Comparison of ENCODE assay signal across 13 mouse cellular contexts in the genomic region with DNA sequence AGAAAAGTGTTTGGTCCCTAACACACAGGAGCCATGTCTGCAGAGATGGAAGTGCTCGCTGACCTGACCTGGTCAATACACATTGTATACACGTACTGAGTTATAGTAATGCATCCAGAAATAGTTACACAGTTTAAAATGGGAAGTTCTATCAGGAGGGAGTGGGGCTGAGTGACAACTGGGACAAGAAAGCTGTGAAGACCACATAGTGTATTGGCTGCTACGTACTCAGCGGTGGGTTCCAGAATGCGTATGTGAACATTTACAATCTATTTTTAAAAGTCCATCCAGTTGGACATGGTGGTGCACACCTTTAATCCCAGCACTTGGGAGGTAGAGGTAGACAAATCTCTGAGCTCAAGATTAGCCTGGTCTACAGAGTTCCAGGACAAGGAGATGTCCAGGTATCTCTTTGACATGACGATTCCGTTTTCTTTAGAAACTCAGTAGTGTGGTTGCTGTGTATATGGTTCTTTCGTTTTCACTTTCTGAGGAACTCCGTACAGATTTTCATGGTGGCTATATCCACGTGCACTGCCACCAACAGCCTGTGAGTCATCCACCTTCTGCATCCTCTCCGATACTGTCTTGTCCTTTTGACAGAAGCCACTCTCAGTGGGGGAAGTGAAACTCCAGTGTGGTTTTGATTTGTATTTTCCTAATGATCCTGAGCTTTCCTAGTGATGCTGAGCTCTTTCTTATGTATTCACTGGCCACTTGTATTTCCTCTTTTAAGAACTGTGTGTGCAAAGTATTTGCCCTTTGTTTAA.
DNase-seq lines count a peak whose midpoint lies in the region; ATAC-seq lines count a peak whose summit lies in the region.
"Had no signal": no experiment of that assay in that cellular context is flagged by ENCODE, and none has a peak within 500 bp of the region (broad histone marks: within the 10 kb centered on the region; RNA-seq: fewer than 3 reads in every experiment).

No protein-coding gene starts in this region.

- DNase-seq in frontal cortex, adult 2 months (ENCODE audit: extremely low spot score in 1 of 2, low spot score in 1 of 2), result no peak
- DNase-seq in A20 (ENCODE audit: low read depth, low spot score), result peak; percentile 71
- peak; percentile 77 for DNase-seq in induced T-regulatory cell, adult 2 months (ENCODE audit: low read depth)
- no peak for DNase-seq in urinary bladder, postnatal 10 days (ENCODE audit: low spot score)
- no peak for DNase-seq in left cerebral cortex, postnatal 25 days (ENCODE audit: low spot score in 2 of 2)
- DNase-seq: cerebellum, postnatal 36 days had no signal

- ATAC-seq in frontal cortex, adult (ENCODE audit: low TSS enrichment), result peak; percentile 55
- peak; percentile 96 for ATAC-seq in megakaryocyte progenitor cell, adult 5-6 weeks (replicated peaks; ENCODE audit: poor library complexity)
- no peak for ATAC-seq in midbrain, embryonic 13.5 days

- H3K27ac ChIP-seq in midbrain, embryonic 13.5 days, result no peak overlapping the region
- H3K27ac ChIP-seq: forebrain, embryonic 10.5 days; kidney, postnatal 0 days; limb, embryonic 12.5 days; neural tube, embryonic 13.5 days had no signal

- no peak overlapping the region for H3K9ac ChIP-seq in midbrain, embryonic 13.5 days (replicated peaks)
- H3K9ac ChIP-seq: limb, embryonic 12.5 days; neural tube, embryonic 13.5 days had no signal

- H3K4me1 ChIP-seq in midbrain, embryonic 13.5 days (replicated peaks), result no peaks in the 10 kb centered on the region
- H3K4me1 ChIP-seq: forebrain, embryonic 10.5 days; neural tube, embryonic 13.5 days had no signal

- no peaks in the 10 kb centered on the region for H3K9me3 ChIP-seq in midbrain, embryonic 13.5 days
- H3K9me3 ChIP-seq: forebrain, embryonic 10.5 days; limb, embryonic 12.5 days; neural tube, embryonic 13.5 days had no signal

- intact Hi-C loops in left cerebral cortex, postnatal 25 days (cut with DNase I), result no loop called here

- H3K27me3 ChIP-seq in midbrain, embryonic 13.5 days, result no peaks in the 10 kb centered on the region
- H3K27me3 ChIP-seq: limb, embryonic 12.5 days; neural tube, embryonic 13.5 days had no signal

- 91% methylated on average over 11 of the region's 11 CpGs for WGBS in midbrain, embryonic 13.5 days

- no peak overlapping the region for H3K4me2 ChIP-seq in midbrain, embryonic 13.5 days (replicated peaks)
- H3K4me2 ChIP-seq: limb, embryonic 12.5 days; neural tube, embryonic 13.5 days had no signal

- H3K4me3 ChIP-seq in midbrain, embryonic 13.5 days (replicated peaks), result no peak overlapping the region
- H3K4me3 ChIP-seq: forebrain, embryonic 10.5 days; limb, embryonic 12.5 days; neural tube, embryonic 13.5 days had no signal

- H3K36me3 ChIP-seq in midbrain, embryonic 13.5 days, result no peaks in the 10 kb centered on the region
- H3K36me3 ChIP-seq: forebrain, embryonic 10.5 days; limb, embryonic 12.5 days; neural tube, embryonic 13.5 days had no signal

Comparison
In these comparisons a context has a peak if more than half of its experiments do, and no peak if none do; other contexts are left out.
1. DNase-seq: peak in A20 (single experiment) and induced T-regulatory cell, adult 2 months (single experiment); none in frontal cortex, adult 2 months (0 of 2), urinary bladder, postnatal 10 days (single experiment) and left cerebral cortex, postnatal 25 days (0 of 2).